ENCODE assay signal across 15 mouse cellular contexts in genomic region chr3:51055004-51055403, GRCm38 (mm10).
"Had no signal": no experiment of that assay in that cellular context is flagged by ENCODE, and none has a peak within 500 bp of the region (broad histone marks: within the 10 kb centered on the region; RNA-seq: fewer than 3 reads in every experiment).

No protein-coding gene starts in this region.

- DNase-seq: retina, postnatal 1 day; right cerebral cortex, adult 18-20 months; right cerebral cortex, postnatal 14 days; right cerebral cortex, postnatal 25 days; right cerebral cortex, postnatal 4 days; spleen, adult 18-20 months; thymus, adult 18-20 months; thymus, adult 2 months; thymus, postnatal 14 days; thymus, postnatal 25 days; thymus, postnatal 36 days; thymus, postnatal 4 days had no signal

- H3K36me3 ChIP-seq: stomach, embryonic 15.5 days had no signal

- H3K27me3 ChIP-seq: stomach, embryonic 15.5 days had no signal

- H3K4me3 ChIP-seq: myocyte; stomach, embryonic 15.5 days had no signal

- H3K27ac ChIP-seq: stomach, embryonic 15.5 days; stomach, postnatal 0 days had no signal

- H3K9me3 ChIP-seq: stomach, embryonic 15.5 days had no signal

- H3K4me1 ChIP-seq: stomach, embryonic 15.5 days had no signal

- H3K9ac ChIP-seq: stomach, embryonic 15.5 days had no signal

- H3K4me2 ChIP-seq: stomach, embryonic 15.5 days had no signal
